In the genomic region with DNA sequence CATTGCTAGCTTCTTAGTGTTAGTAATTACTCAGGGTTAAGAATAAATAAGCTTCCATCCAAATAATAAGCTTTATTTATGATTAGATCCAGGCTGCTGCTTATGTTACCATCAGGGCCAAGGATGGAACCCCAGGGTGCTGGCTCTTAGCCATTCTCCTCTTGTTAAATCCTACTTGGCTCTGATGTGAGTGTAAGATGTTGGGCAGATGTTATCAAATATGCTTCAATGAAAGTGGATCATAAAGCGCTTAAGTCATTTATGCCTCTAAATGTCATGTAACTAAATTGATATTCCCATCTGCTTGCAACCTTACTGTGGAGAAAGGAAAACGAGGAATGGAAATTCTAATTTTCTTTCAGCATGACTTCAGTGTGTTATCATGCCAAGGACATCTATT, we compare ENCODE assay signal across 14 mouse cellular contexts.
DNase-seq lines count a peak whose midpoint lies in the region; ATAC-seq lines count a peak whose summit lies in the region.
"Had no signal": no experiment of that assay in that cellular context is flagged by ENCODE, and none has a peak within 500 bp of the region (broad histone marks: within the 10 kb centered on the region; RNA-seq: fewer than 3 reads in every experiment).

No protein-coding gene starts in this region.

- peak; percentile 46; the same call in 1 of the 2 replicates for ATAC-seq in forebrain, embryonic 15.5 days (replicated peaks)
- no peak for ATAC-seq in forebrain, embryonic 12.5 days (ENCODE audit: low FRiP score)
- ATAC-seq in frontal cortex, adult (ENCODE audit: low TSS enrichment) = peak; percentile 97
- ATAC-seq in granulocyte monocyte progenitor cell, adult 5-6 weeks (replicated peaks; ENCODE audit: poor library complexity, severe bottlenecking) = no peak
- no peak for ATAC-seq in inflammation-experienced regulatory T-cells, adult 6 months

- no peaks in the 10 kb centered on the region for H3K27me3 ChIP-seq in forebrain, embryonic 15.5 days
- H3K27me3 ChIP-seq in forebrain, embryonic 12.5 days = no peaks in the 10 kb centered on the region
- H3K27me3 ChIP-seq: CH12.LX; kidney, embryonic 15.5 days; limb, embryonic 13.5 days had no signal

- no peak overlapping the region for H3K4me3 ChIP-seq in forebrain, embryonic 15.5 days
- no peak overlapping the region for H3K4me3 ChIP-seq in forebrain, embryonic 12.5 days (replicated peaks)
- H3K4me3 ChIP-seq: kidney, embryonic 15.5 days; limb, embryonic 13.5 days had no signal

- H3K4me1 ChIP-seq in forebrain, embryonic 15.5 days = no peaks in the 10 kb centered on the region
- no peaks in the 10 kb centered on the region for H3K4me1 ChIP-seq in forebrain, embryonic 12.5 days
- H3K4me1 ChIP-seq: kidney, embryonic 15.5 days; limb, embryonic 13.5 days had no signal

- no peaks in the 10 kb centered on the region for H3K36me3 ChIP-seq in forebrain, embryonic 15.5 days
- no peaks in the 10 kb centered on the region for H3K36me3 ChIP-seq in forebrain, embryonic 12.5 days (replicated peaks)
- H3K36me3 ChIP-seq: kidney, embryonic 15.5 days; limb, embryonic 13.5 days had no signal

- 53% methylated on average over 2 of the region's 2 CpGs for WGBS in forebrain, embryonic 15.5 days
- 71% methylated on average over 2 of the region's 2 CpGs for WGBS in forebrain, embryonic 12.5 days

- no peak overlapping the region for H3K4me2 ChIP-seq in forebrain, embryonic 15.5 days (replicated peaks)
- H3K4me2 ChIP-seq in forebrain, embryonic 12.5 days = no peak overlapping the region
- H3K4me2 ChIP-seq: kidney, embryonic 15.5 days; limb, embryonic 13.5 days; lung, embryonic 14.5 days had no signal

- intact Hi-C loops in left cerebral cortex, postnatal 10 days (cut with DNase I) = no loop called here

- H3K27ac ChIP-seq in forebrain, embryonic 15.5 days (replicated peaks) = no peak overlapping the region
- H3K27ac ChIP-seq in forebrain, embryonic 12.5 days = no peak overlapping the region
- H3K27ac ChIP-seq: kidney, embryonic 15.5 days; limb, embryonic 13.5 days had no signal

- H3K9me3 ChIP-seq in forebrain, embryonic 15.5 days = no peaks in the 10 kb centered on the region
- H3K9me3 ChIP-seq in forebrain, embryonic 12.5 days = no peaks in the 10 kb centered on the region
- H3K9me3 ChIP-seq: kidney, embryonic 15.5 days; limb, embryonic 13.5 days had no signal

- peak; percentile 78 for DNase-seq in brain, adult 2 months (ENCODE audit: low read depth, low spot score)
- peak; percentile 23 to 48 for DNase-seq in left cerebral cortex, postnatal 10 days (ENCODE audit: extremely low spot score in 1 of 2, low spot score in 2 of 2)
- DNase-seq: adrenal gland, postnatal 10 days; heart, postnatal 36 days; lung, embryonic 14.5 days; thymus, adult 2 months had no signal

- H3K9ac ChIP-seq in forebrain, embryonic 15.5 days (replicated peaks) = no peak overlapping the region
- H3K9ac ChIP-seq in forebrain, embryonic 12.5 days = no peak overlapping the region
- H3K9ac ChIP-seq: kidney, embryonic 15.5 days; limb, embryonic 13.5 days; lung, embryonic 14.5 days had no signal

Comparison
In these comparisons a context has a peak if more than half of its experiments do, and no peak if none do; other contexts are left out.
1. ATAC-seq: peak in forebrain, embryonic 15.5 days (single experiment) and frontal cortex, adult (single experiment); none in forebrain, embryonic 12.5 days (single experiment), granulocyte monocyte progenitor cell, adult 5-6 weeks (single experiment) and inflammation-experienced regulatory T-cells, adult 6 months (single experiment).